Comparison of ENCODE assay signal across 11 mouse cellular contexts in the genomic region with DNA sequence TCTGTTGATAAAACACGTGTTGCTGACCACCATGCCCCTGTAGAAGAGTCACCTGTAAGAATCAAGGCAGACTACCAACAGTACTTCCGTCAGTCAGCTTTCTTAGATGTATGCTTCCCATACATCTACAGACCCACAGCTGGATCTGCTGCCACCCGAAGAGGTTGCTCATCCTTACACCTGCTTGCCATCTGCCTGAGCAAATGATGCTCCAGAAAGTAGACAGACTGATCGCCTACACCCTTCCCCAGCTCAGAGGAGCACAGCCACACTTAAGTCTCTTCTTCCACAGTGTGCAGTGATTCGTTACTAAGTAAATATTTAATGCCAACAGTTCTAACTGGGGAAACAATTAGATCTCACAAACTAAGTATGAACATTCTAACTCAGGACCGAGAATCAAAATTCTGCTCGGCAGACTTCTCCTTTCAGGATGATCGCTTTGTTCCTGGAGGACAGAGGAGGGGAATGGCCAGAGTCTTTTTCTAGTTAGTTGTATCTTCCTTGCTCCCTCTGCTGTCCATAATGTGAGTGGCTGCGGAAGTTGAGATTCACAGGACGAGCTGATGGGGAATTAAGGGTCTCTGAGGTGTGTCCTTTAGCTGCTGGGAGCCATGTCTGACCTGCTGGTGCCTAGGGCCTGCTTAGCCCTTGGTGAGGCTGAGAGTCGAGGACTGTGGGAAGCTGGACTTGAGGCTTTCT. TPM values are rescaled to one million over a fixed set of nuclear protein-coding genes. Genes with fewer than 3 reads are reported as not detected.
A peak's percentile ranks its signal among the peaks of the same experiment; 100 is the strongest.
DNase-seq lines count a peak whose midpoint lies in the region; TF ChIP-seq lines count a peak whose summit lies in the region.
"Had no signal": no experiment of that assay in that cellular context is flagged by ENCODE, and none has a peak within 500 bp of the region (broad histone marks: within the 10 kb centered on the region; RNA-seq: fewer than 3 reads in every experiment).

No protein-coding gene starts in this region.

- peaks cover 25% of the 10 kb centered on the region for H3K4me1 ChIP-seq in E14TG2a.4 (replicated peaks; ENCODE audit: low read depth, low read length)
- H3K4me1 ChIP-seq in limb, embryonic 10.5 days = peaks cover 21% of the 10 kb centered on the region
- H3K4me1 ChIP-seq: liver, embryonic 15.5 days had no signal

- TF ChIP-seq CTCF in E14TG2a.4 (conservative IDR thresholded peaks at IDR 0.05; ENCODE audit: low read length) = peak; percentile 31

- H3K27ac ChIP-seq in limb, embryonic 10.5 days = 0 out of 2 replicates have a peak overlapping the region, but pooled peaks have one; percentile 30
- H3K27ac ChIP-seq: heart, embryonic 15.5 days; neural tube, embryonic 12.5 days had no signal

- 70% methylated on average over 11 of the region's 11 CpGs for WGBS in limb, embryonic 10.5 days

- no peaks in the 10 kb centered on the region for H3K9me3 ChIP-seq in E14TG2a.4 (ENCODE audit: low read length)
- H3K9me3 ChIP-seq in limb, embryonic 10.5 days (replicated peaks) = no peaks in the 10 kb centered on the region
- H3K9me3 ChIP-seq: heart, embryonic 15.5 days; liver, embryonic 15.5 days; neural tube, embryonic 12.5 days had no signal

- H3K4me3 ChIP-seq in E14TG2a.4 (replicated peaks; ENCODE audit: low read length) = no peak overlapping the region
- H3K4me3 ChIP-seq in limb, embryonic 10.5 days = no peak overlapping the region
- H3K4me3 ChIP-seq: heart, embryonic 15.5 days; liver, embryonic 15.5 days; neural tube, embryonic 12.5 days had no signal

- DNase-seq in kidney, postnatal 10 days = peak; percentile 42
- DNase-seq in kidney, adult 11 months = no peak
- peak; percentile 8 for DNase-seq in A20 (ENCODE audit: low read depth, low spot score)
- DNase-seq in limb, embryonic 10.5 days (ENCODE audit: low spot score) = no peak
- DNase-seq in urinary bladder, postnatal 10 days (ENCODE audit: low spot score) = no peak
- DNase-seq in yolk sac, embryonic 10.5 days (ENCODE audit: low spot score) = no peak
- DNase-seq: cerebellum, adult 18-20 months had no signal

- H3K36me3 ChIP-seq in E14TG2a.4 (ENCODE audit: insufficient read depth, low read length) = no peaks in the 10 kb centered on the region
- peaks cover 20% of the 10 kb centered on the region for H3K36me3 ChIP-seq in limb, embryonic 10.5 days
- H3K36me3 ChIP-seq: liver, embryonic 15.5 days had no signal

- no peaks in the 10 kb centered on the region for H3K27me3 ChIP-seq in E14TG2a.4 (ENCODE audit: insufficient read depth, low read length)
- no peaks in the 10 kb centered on the region for H3K27me3 ChIP-seq in limb, embryonic 10.5 days (ENCODE audit: low read depth, poor library complexity, severe bottlenecking)
- H3K27me3 ChIP-seq: heart, embryonic 15.5 days; liver, embryonic 15.5 days; neural tube, embryonic 12.5 days had no signal

RNA-seq across cellular contexts. Expression of a gene that starts 6.9 kb away (rescaled TPM):
- polyA plus RNA-seq in limb, embryonic 10.5 days (2016; fragmentation: Nextera tagmentation; extraction: Ambion mirVana) = not detected in 2 replicates

RNA-seq across cellular contexts. Expression of a gene that starts 22.8 kb away (rescaled TPM):
- polyA plus RNA-seq in limb, embryonic 10.5 days (2016; fragmentation: Nextera tagmentation; extraction: Ambion mirVana) = 38.8 and 43.9 TPM in 2 replicates

Comparison
In these comparisons a context has a peak if more than half of its experiments do, and no peak if none do; other contexts are left out.
1. DNase-seq: peak in kidney, postnatal 10 days (single experiment) and A20 (single experiment); none in kidney, adult 11 months (single experiment), limb, embryonic 10.5 days (single experiment), urinary bladder, postnatal 10 days (single experiment) and yolk sac, embryonic 10.5 days (single experiment).